Mouse (Mus musculus) adrenal gland, adult 18-20 months (tissue): ENCODE measurements at regions not wholly inside any gene's neighbourhood (a gene's known extent, or its start where the extent isn't known, plus 50 kb on each side); places are given as distances from the start of the nearest gene placed in this dataset.
A peak's percentile ranks its signal among the peaks of the same experiment; 100 is the strongest.

ENCODE experiments used
- DNase-seq, 2 experiments: peaks; one replicate each; pipeline ENCODE4 v3.0.0; 2021 to 2022; ENCODE audit warnings: low spot score in 2 of 2

DNA sequence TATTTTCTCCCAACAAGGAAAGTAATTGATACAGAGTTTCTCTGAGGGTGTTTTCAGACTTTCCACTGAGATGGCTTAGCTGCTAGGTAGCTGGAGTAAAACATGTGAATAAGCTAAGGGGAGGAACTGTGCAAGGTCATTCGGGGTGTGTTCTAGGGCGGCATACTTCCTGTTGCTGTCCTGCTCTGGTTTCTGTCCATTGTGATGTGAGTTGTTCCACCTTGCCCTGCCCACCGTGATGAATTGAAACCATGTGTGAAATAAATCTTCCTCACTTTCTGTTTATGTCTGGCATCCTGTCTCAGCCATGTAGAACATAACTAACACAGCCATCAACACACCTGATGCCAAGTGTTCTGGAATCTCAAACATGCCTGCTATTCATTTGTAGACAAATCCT, 472.6 kb upstream of the Nrp1 start:
- no peak for DNase-seq

DNA sequence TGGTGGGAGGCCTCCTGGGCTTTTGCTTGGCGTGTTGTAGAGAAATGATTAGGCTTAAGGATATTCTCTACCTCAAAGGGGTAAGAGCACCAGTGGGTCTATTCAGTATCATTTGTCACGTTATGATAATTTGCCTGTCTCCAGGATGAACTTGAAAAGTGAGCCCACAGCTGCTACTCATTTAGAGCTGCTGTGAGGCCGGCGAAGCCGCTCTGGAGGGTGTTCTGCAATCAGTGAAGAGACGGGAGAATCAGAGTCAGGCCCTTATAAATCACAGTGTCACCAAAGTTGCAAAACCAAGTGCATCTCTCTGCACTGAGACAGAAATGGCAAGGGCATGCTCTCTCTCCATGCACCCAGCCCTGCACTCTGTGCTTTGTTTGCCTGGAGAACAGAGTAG, 467.7 kb upstream of the Nrp1 start:
- DNase-seq, result no peak

GRCm38 (mm10) chr8:127894284-127894683, 464.1 kb upstream of the Nrp1 start:
- no peak for DNase-seq

GRCm38 (mm10) chr8:127908436-127908835, 450.0 kb upstream of the Nrp1 start:
- no peak for DNase-seq

GRCm38 (mm10) chr8:127909580-127909979, 448.8 kb upstream of the Nrp1 start:
- DNase-seq, result no peak

GRCm38 (mm10) chr8:127914086-127914485, 444.3 kb upstream of the Nrp1 start:
- no peak for DNase-seq

- DNase-seq, result no peak
Measured at GRCm38 (mm10) chr8:127914914-127915313, 443.5 kb upstream of the Nrp1 start.

DNA sequence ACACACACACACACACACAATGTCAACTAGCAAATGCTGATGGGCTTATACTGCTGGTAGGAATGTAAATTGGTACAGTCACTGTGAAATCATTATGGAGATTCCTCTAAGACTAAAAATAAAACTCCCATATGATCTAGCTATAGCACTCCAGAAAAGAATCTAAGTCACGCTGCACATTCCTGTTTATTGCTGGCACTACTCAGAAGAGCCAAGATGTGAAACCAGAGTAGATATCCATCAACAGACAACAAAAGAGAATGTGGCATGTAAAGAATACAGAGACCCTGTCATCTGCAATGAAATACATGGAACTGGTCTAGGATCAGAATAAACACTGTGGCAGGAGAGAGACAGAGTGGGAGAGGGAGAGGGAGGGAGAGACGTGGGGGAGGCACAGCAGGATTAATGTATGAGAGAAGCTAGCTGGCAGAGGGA, 442.8 kb upstream of the Nrp1 start:
- no peak for DNase-seq

DNA sequence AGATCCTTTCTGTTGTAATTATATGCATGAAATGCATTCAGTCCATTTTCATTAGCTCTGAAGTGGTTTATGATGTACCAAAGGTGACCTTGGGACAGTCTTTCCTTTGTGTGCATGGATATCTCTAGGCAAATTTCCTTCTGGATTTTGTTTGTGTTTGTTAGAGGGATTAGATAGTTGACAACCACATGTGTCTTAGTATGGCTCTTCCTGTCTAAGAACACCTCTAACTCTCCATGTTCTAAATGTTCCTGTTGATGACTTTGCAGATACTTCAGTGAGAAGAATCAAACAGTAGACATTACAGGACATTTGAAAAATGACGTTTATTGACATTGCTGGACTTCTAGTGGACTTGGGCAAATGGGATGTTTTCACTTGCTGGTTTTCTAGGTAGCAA, 436.5 kb upstream of the Nrp1 start:
- DNase-seq, result no peak

GRCm38 (mm10) chr8:127923321-127923720, 435.1 kb upstream of the Nrp1 start:
- no peak for DNase-seq

GRCm38 (mm10) chr8:127932276-127932675, 426.1 kb upstream of the Nrp1 start:
- DNase-seq, result no peak

DNA sequence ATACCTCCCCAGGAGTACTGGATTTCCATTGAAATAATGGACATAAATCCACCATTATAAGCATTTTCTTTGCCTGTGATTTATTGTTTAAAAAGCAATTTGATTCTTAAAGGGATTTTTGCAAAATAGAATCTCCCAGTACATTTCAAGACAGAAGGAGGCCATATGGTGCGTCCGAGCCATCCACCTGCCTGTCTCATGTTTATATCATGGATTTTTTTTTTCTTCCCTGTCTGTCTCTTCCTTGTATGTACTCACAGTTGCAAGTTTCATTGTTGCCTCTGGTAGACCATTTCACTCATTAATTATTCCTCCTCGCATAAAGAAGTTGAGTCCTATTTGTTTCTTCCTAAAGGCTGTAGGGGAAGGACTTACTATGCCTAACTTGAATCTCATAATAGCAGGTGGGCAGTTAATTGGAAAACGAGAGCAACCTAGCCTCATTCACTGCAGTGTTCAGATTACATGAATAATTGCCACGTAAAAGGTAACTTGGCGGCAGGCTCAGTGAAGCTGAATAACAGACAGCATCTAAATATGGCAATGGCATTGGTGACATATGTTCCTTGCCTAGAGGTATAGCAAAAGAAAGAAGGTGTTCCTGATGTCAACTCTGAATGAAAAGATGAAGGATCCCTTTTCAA, 421.5 kb upstream of the Nrp1 start:
- DNase-seq, result no peak

- DNase-seq, result no peak
Measured at GRCm38 (mm10) chr8:127939284-127939985, 419.0 kb upstream of the Nrp1 start.

- no peak for DNase-seq
Measured at GRCm38 (mm10) chr8:127939986-127940359, 418.4 kb upstream of the Nrp1 start.

- DNase-seq, result no peak
Measured at GRCm38 (mm10) chr8:127942319-127942718, 416.1 kb upstream of the Nrp1 start.

- DNase-seq, result no peak
Measured at GRCm38 (mm10) chr8:127944955-127945498, 413.4 kb upstream of the Nrp1 start.

GRCm38 (mm10) chr8:127957571-127957970, 400.8 kb upstream of the Nrp1 start:
- DNase-seq, result no peak

GRCm38 (mm10) chr8:127958351-127959044, 399.9 kb upstream of the Nrp1 start:
- no peak for DNase-seq

DNA sequence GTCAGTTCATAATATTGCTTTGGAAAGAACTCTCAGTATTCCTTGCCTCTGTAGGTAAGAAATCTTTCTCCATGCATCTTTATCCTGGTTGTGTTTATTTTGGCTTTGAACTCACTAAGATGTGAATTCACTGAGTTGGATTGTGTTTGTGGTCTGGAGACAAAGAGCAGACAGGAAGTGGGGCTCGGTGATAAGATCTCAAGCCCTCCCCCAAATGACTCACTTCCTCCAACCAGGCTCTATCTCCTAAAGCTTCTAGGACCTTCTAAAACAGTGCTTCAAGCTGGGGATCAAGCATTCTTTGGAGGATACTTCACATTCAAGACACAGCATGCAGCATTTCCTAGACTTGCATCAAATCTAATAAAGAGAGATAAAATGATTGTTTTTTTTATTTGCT, 395.5 kb upstream of the Nrp1 start:
- no peak for DNase-seq

- no peak for DNase-seq
Measured at GRCm38 (mm10) chr8:127963625-127964024, 394.8 kb upstream of the Nrp1 start.

- no peak for DNase-seq
Measured at GRCm38 (mm10) chr8:127964801-127965200, 393.6 kb upstream of the Nrp1 start.

- DNase-seq, result peak in 1 of 2 experiments; percentile 3
Measured at GRCm38 (mm10) chr8:127965341-127965740, 393.1 kb upstream of the Nrp1 start.
